Mouse (Mus musculus): ENCODE results near the gene 4930469K13Rik. TPM values are rescaled to one million over a fixed set of nuclear protein-coding genes. Genes with fewer than 3 reads are reported as not detected.

4930469K13Rik gene
- polyA plus RNA-seq, 1 experiment from 2014 or later = not detected

- Histone ChIP-seq H3K9ac (ENCODE audit: low read depth, low read length) (no peak overlapping the region), H3K27me3 (ENCODE audit: control insufficient read depth, insufficient read depth, low read length) (no peaks in the 10 kb centered on the region), H3K27ac (ENCODE audit: low read depth, low read length) (no peak overlapping the region), H3K36me3 (ENCODE audit: control insufficient read depth, insufficient read depth, low read length) (no peaks in the 10 kb centered on the region), H3K4me2 (replicated peaks; ENCODE audit: low read depth, low read length) (no peak overlapping the region), H3K4me3 (ENCODE audit: low read length) (no peak overlapping the region), H3K9me3 (ENCODE audit: control insufficient read depth, low read length) (no peaks in the 10 kb centered on the region), H3K4me1 (ENCODE audit: control insufficient read depth, insufficient read depth, low read length) (no peaks in the 10 kb centered on the region)
- ATAC-seq (ENCODE audit: low FRiP score, low TSS enrichment) = no peak
- 74% methylated on average over 7 of the region's 7 CpGs for WGBS
These were observed 88.1 kb downstream of the 4930469K13Rik start for GRCm38 (mm10) chr11:34010133-34010858.

GRCm38 (mm10) chr11:34009316-34010087, 88.9 kb downstream of the 4930469K13Rik start:
- H3K4me2 ChIP-seq (replicated peaks; ENCODE audit: low read depth, low read length) = no peak overlapping the region
- H3K9me3 ChIP-seq (ENCODE audit: control insufficient read depth, low read length) = no peaks in the 10 kb centered on the region
- no peaks in the 10 kb centered on the region for H3K36me3 ChIP-seq (ENCODE audit: control insufficient read depth, insufficient read depth, low read length)
- H3K4me1 ChIP-seq (ENCODE audit: control insufficient read depth, insufficient read depth, low read length) = no peaks in the 10 kb centered on the region
- H3K27me3 ChIP-seq (ENCODE audit: control insufficient read depth, insufficient read depth, low read length) = no peaks in the 10 kb centered on the region
- no peak overlapping the region for H3K4me3 ChIP-seq (ENCODE audit: low read length)
- 76% methylated on average over 12 of the region's 12 CpGs for WGBS
- no peak overlapping the region for H3K9ac ChIP-seq (ENCODE audit: low read depth, low read length)
- H3K27ac ChIP-seq (ENCODE audit: low read depth, low read length) = no peak overlapping the region
- no peak for ATAC-seq (ENCODE audit: low FRiP score, low TSS enrichment)

GRCm38 (mm10) chr11:34008702-34009101, 89.7 kb downstream of the 4930469K13Rik start:
- Histone ChIP-seq H3K4me3 (ENCODE audit: low read length) (no peak overlapping the region), H3K9me3 (ENCODE audit: control insufficient read depth, low read length) (no peaks in the 10 kb centered on the region), H3K27me3 (ENCODE audit: control insufficient read depth, insufficient read depth, low read length) (no peaks in the 10 kb centered on the region), H3K9ac (ENCODE audit: low read depth, low read length) (no peak overlapping the region), H3K36me3 (ENCODE audit: control insufficient read depth, insufficient read depth, low read length) (no peaks in the 10 kb centered on the region), H3K4me2 (replicated peaks; ENCODE audit: low read depth, low read length) (no peak overlapping the region), H3K4me1 (ENCODE audit: control insufficient read depth, insufficient read depth, low read length) (no peaks in the 10 kb centered on the region), H3K27ac (ENCODE audit: low read depth, low read length) (no peak overlapping the region)
- 0 out of 2 replicates have a peak, but pooled peaks have one; percentile 32 for ATAC-seq (ENCODE audit: low FRiP score, low TSS enrichment)
- 45% methylated on average over 9 of the region's 9 CpGs for WGBS

- no peak overlapping the region for H3K9ac ChIP-seq (ENCODE audit: low read depth, low read length)
- H3K4me1 ChIP-seq (ENCODE audit: control insufficient read depth, insufficient read depth, low read length) = no peaks in the 10 kb centered on the region
- no peaks in the 10 kb centered on the region for H3K9me3 ChIP-seq (ENCODE audit: control insufficient read depth, low read length)
- H3K4me2 ChIP-seq (replicated peaks; ENCODE audit: low read depth, low read length) = no peak overlapping the region
- H3K4me3 ChIP-seq (ENCODE audit: low read length) = no peak overlapping the region
- H3K27me3 ChIP-seq (ENCODE audit: control insufficient read depth, insufficient read depth, low read length) = no peaks in the 10 kb centered on the region
- 85% methylated on average over 11 of the region's 11 CpGs for WGBS
- no peaks in the 10 kb centered on the region for H3K36me3 ChIP-seq (ENCODE audit: control insufficient read depth, insufficient read depth, low read length)
- ATAC-seq (ENCODE audit: low FRiP score, low TSS enrichment) = no peak
- H3K27ac ChIP-seq (ENCODE audit: low read depth, low read length) = no peak overlapping the region
These were observed 90.1 kb downstream of the 4930469K13Rik start for GRCm38 (mm10) chr11:34008214-34008613.

- Histone ChIP-seq H3K27me3 (ENCODE audit: control insufficient read depth, insufficient read depth, low read length) (no peaks in the 10 kb centered on the region), H3K4me1 (ENCODE audit: control insufficient read depth, insufficient read depth, low read length) (no peaks in the 10 kb centered on the region), H3K4me3 (ENCODE audit: low read length) (no peak overlapping the region), H3K9ac (ENCODE audit: low read depth, low read length) (no peak overlapping the region), H3K27ac (ENCODE audit: low read depth, low read length) (no peak overlapping the region), H3K36me3 (ENCODE audit: control insufficient read depth, insufficient read depth, low read length) (no peaks in the 10 kb centered on the region), H3K9me3 (ENCODE audit: control insufficient read depth, low read length) (no peaks in the 10 kb centered on the region), H3K4me2 (replicated peaks; ENCODE audit: low read depth, low read length) (no peak overlapping the region)
- ATAC-seq (ENCODE audit: low FRiP score, low TSS enrichment) = no peak
- 94% methylated on average over 2 of the region's 2 CpGs for WGBS
These were observed 90.7 kb downstream of the 4930469K13Rik start for GRCm38 (mm10) chr11:34007616-34008015.

DNA sequence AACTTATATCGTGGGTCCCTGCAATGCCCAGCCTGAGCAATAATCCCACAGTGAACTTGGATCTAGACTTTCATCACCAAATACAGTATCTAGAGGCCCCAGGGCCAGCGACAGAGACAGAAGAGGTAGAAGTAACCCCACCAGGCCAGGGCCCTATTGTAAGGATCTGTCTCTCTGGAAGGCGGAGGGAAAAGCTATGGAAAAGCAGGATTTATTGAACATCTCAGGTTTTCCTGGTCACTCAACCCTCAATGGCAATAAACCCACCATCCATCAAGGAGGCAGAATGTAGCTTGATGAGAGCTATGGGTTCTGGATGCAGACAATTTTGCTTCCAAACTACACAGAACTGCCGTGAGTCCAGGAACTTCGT, 95.8 kb downstream of the 4930469K13Rik start:
- no peak overlapping the region for H3K9ac ChIP-seq (ENCODE audit: low read depth, low read length)
- H3K27ac ChIP-seq (ENCODE audit: low read depth, low read length) = no peak overlapping the region
- no peak for ATAC-seq (ENCODE audit: low FRiP score, low TSS enrichment)
- H3K4me3 ChIP-seq (ENCODE audit: low read length) = no peak overlapping the region
- WGBS = 72% methylated on average over 5 of the region's 5 CpGs
- no peaks in the 10 kb centered on the region for H3K36me3 ChIP-seq (ENCODE audit: control insufficient read depth, insufficient read depth, low read length)
- no peaks in the 10 kb centered on the region for H3K27me3 ChIP-seq (ENCODE audit: control insufficient read depth, insufficient read depth, low read length)
- H3K4me2 ChIP-seq (replicated peaks; ENCODE audit: low read depth, low read length) = no peak overlapping the region
- no peaks in the 10 kb centered on the region for H3K4me1 ChIP-seq (ENCODE audit: control insufficient read depth, insufficient read depth, low read length)
- no peaks in the 10 kb centered on the region for H3K9me3 ChIP-seq (ENCODE audit: control insufficient read depth, low read length)

DNA sequence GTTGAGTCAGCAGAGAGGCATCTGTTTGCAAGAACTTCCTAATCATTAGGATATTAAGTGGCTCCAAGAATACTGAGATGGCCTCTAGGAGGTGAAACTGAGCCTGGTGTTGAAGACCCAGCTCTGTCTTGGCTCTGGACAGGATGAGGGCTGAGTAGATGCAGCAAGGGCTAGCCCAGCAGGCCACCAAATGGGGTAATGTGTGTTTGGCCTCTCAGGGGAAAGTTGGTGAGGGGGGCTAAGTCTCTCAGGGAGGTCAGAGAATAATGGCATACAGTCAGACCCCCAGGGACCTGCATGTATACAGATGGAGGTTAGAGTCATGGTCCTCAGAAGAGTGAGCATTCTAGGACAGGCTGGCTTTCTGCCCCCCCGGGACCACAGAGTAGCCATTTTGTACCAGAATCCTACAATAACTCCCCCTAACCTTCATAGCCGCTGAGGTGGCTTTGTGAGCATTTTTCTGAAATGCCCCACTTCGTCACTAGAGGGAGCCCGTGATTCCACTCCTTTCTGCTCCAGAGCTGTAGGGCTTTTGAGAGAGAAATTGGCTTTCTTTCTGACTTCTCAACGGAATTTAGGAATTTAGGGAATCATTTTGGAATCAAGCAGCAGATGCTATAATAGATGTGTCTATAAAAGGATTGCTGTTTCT, 96.3 kb downstream of the 4930469K13Rik start:
- H3K27me3 ChIP-seq (ENCODE audit: control insufficient read depth, insufficient read depth, low read length) = no peaks in the 10 kb centered on the region
- ATAC-seq (ENCODE audit: low FRiP score, low TSS enrichment) = no peak
- H3K4me3 ChIP-seq (ENCODE audit: low read length) = no peak overlapping the region
- H3K4me1 ChIP-seq (ENCODE audit: control insufficient read depth, insufficient read depth, low read length) = no peaks in the 10 kb centered on the region
- no peak overlapping the region for H3K27ac ChIP-seq (ENCODE audit: low read depth, low read length)
- no peaks in the 10 kb centered on the region for H3K36me3 ChIP-seq (ENCODE audit: control insufficient read depth, insufficient read depth, low read length)
- no peak overlapping the region for H3K9ac ChIP-seq (ENCODE audit: low read depth, low read length)
- H3K4me2 ChIP-seq (replicated peaks; ENCODE audit: low read depth, low read length) = no peak overlapping the region
- 11% methylated on average over 5 of the region's 5 CpGs for WGBS
- no peaks in the 10 kb centered on the region for H3K9me3 ChIP-seq (ENCODE audit: control insufficient read depth, low read length)

DNA sequence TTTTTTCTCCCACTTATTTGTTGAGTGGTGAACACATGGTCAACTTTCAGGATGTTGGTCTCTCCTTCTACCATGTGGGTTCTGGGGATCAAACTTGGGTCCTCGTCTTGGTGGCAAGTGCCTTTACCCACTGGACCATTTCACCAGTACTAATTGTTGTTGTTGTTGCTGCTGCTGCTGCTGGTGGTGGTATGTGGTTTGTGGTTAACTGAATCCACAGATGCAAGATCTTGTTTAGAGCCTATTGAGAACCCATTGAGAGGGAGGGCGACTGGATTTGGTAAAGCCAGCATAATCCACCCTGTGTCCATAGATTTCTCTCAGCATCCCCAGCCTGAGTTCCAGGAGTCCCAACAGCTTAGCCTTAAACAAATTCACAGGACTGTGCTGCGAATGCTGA, 97.9 kb downstream of the 4930469K13Rik start:
- no peak overlapping the region for H3K4me3 ChIP-seq (ENCODE audit: low read length)
- H3K9ac ChIP-seq (ENCODE audit: low read depth, low read length) = no peak overlapping the region
- H3K36me3 ChIP-seq (ENCODE audit: control insufficient read depth, insufficient read depth, low read length) = no peaks in the 10 kb centered on the region
- H3K9me3 ChIP-seq (ENCODE audit: control insufficient read depth, low read length) = no peaks in the 10 kb centered on the region
- H3K4me2 ChIP-seq (replicated peaks; ENCODE audit: low read depth, low read length) = no peak overlapping the region
- ATAC-seq (ENCODE audit: low FRiP score, low TSS enrichment) = no peak
- H3K27me3 ChIP-seq (ENCODE audit: control insufficient read depth, insufficient read depth, low read length) = no peaks in the 10 kb centered on the region
- 82% methylated on average over 3 of the region's 3 CpGs for WGBS
- H3K27ac ChIP-seq (ENCODE audit: low read depth, low read length) = no peak overlapping the region
- no peaks in the 10 kb centered on the region for H3K4me1 ChIP-seq (ENCODE audit: control insufficient read depth, insufficient read depth, low read length)

DNA sequence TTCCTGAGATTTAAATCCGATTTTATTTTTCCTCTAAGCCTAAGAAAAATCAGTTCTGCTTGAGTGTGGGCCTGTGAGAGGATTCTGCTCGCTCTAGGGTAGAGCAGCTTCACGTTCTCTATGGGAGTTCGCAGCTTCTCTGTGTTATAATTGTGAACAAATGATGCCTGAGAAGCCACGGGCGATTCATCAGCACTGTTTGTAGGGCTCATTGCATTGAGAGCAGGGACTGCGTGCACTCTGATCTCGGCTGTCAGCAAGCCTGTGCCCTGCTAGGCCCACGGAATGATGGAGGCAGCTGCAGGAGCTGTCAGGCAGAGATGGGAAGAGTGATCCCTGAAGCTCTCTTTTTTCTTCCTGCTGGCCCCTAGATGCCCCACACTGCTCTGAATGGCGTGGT, 100.1 kb downstream of the 4930469K13Rik start:
- WGBS = 65% methylated on average over 10 of the region's 10 CpGs
- Histone ChIP-seq H3K27ac (ENCODE audit: low read depth, low read length) (no peak overlapping the region), H3K4me1 (ENCODE audit: control insufficient read depth, insufficient read depth, low read length) (0 out of 2 replicates have a peak, but pooled peaks cover under 1% of the 10 kb centered on the region), H3K27me3 (ENCODE audit: control insufficient read depth, insufficient read depth, low read length) (no peaks in the 10 kb centered on the region), H3K4me3 (ENCODE audit: low read length) (no peak overlapping the region), H3K9ac (ENCODE audit: low read depth, low read length) (no peak overlapping the region), H3K4me2 (replicated peaks; ENCODE audit: low read depth, low read length) (no peak overlapping the region), H3K9me3 (ENCODE audit: control insufficient read depth, low read length) (no peaks in the 10 kb centered on the region), H3K36me3 (ENCODE audit: control insufficient read depth, insufficient read depth, low read length) (no peaks in the 10 kb centered on the region)
- ATAC-seq (ENCODE audit: low FRiP score, low TSS enrichment) = no peak
